Mouse (Mus musculus): ENCODE measurements around the gene Numbl. TPM values are rescaled to one million over a fixed set of nuclear protein-coding genes. Genes with fewer than 3 reads are reported as not detected.
A peak's percentile ranks its signal among the peaks of the same experiment; 100 is the strongest.

Gene Numbl
- 12.6 and 13.0 TPM in 2 replicates for polyA plus RNA-seq (2015; fragmentation: Nextera tagmentation; extraction: Ambion mirVana)

GRCm38 (mm10) chr7:27258205-27258899 is at the start of gene Numbl:
Gene Numbl (plus strand): TSS chr7:27258433.
- H3K4me2 ChIP-seq (ENCODE audit: low read length): peak within 1 kb of the TSS; percentile 90
- no peak for TF ChIP-seq CTCF (IDR thresholded peaks at IDR 0.05; ENCODE audit: low read depth)
- H3K4me1 ChIP-seq (replicated peaks; ENCODE audit: insufficient read depth, low read length): peaks cover 9% of the 10 kb centered on the region; the same call in 1 of the 2 replicates
- 0 out of 2 replicates have a peak, but pooled peaks cover 11% of the 10 kb centered on the region for H3K36me3 ChIP-seq (ENCODE audit: insufficient read depth, low read length)
- peak within 1 kb of the TSS; percentile 87 for H3K4me3 ChIP-seq (replicated peaks; ENCODE audit: low read depth, low read length)
- no peaks in the 10 kb centered on the region for H3K27me3 ChIP-seq (ENCODE audit: insufficient read depth, low read length)
- 1% methylated on average over 43 of the region's 47 CpGs for WGBS
- H3K9ac ChIP-seq (ENCODE audit: low read depth, low read length): peak within 1 kb of the TSS; percentile 88
- H3K27ac ChIP-seq: peak within 1 kb of the TSS; percentile 72
- ATAC-seq (replicated peaks; ENCODE audit: low FRiP score, low read depth) (peak; percentile 85), DNase-seq (ENCODE audit: low spot score) (peak; percentile 94)
- no peaks in the 10 kb centered on the region for H3K9me3 ChIP-seq (replicated peaks; ENCODE audit: low read length)

GRCm38 (mm10) chr7:27212626-27213025 is 45.6 kb upstream of the Numbl start:
- Histone ChIP-seq H3K36me3 (ENCODE audit: insufficient read depth, low read length) (peaks cover 60% of the 10 kb centered on the region), H3K4me2 (ENCODE audit: low read length) (no peak overlapping the region), H3K4me3 (replicated peaks; ENCODE audit: low read depth, low read length) (no peak overlapping the region), H3K4me1 (replicated peaks; ENCODE audit: insufficient read depth, low read length) (no peaks in the 10 kb centered on the region), H3K27ac (no peak overlapping the region), H3K9me3 (replicated peaks; ENCODE audit: low read length) (no peaks in the 10 kb centered on the region), H3K9ac (ENCODE audit: low read depth, low read length) (no peak overlapping the region), H3K27me3 (ENCODE audit: insufficient read depth, low read length) (no peaks in the 10 kb centered on the region)
- WGBS: 82% methylated on average over 2 of the region's 2 CpGs
- ATAC-seq (replicated peaks; ENCODE audit: low FRiP score, low read depth) (no peak), DNase-seq (ENCODE audit: low spot score) (no peak)
- TF ChIP-seq CTCF (IDR thresholded peaks at IDR 0.05; ENCODE audit: low read depth): no peak

GRCm38 (mm10) chr7:27218586-27218985 is 39.6 kb upstream of the Numbl start:
- Histone ChIP-seq H3K9ac (ENCODE audit: low read depth, low read length) (no peak overlapping the region), H3K36me3 (ENCODE audit: insufficient read depth, low read length) (peaks cover 24% of the 10 kb centered on the region; the same call in 1 of the 2 replicates), H3K4me2 (ENCODE audit: low read length) (no peak overlapping the region), H3K4me1 (replicated peaks; ENCODE audit: insufficient read depth, low read length) (0 out of 2 replicates have a peak, but pooled peaks cover 1% of the 10 kb centered on the region), H3K9me3 (replicated peaks; ENCODE audit: low read length) (no peaks in the 10 kb centered on the region), H3K27me3 (ENCODE audit: insufficient read depth, low read length) (no peaks in the 10 kb centered on the region), H3K4me3 (replicated peaks; ENCODE audit: low read depth, low read length) (no peak overlapping the region), H3K27ac (no peak overlapping the region)
- DNase-seq (ENCODE audit: low spot score) (no peak), ATAC-seq (replicated peaks; ENCODE audit: low FRiP score, low read depth) (no peak)
- 71% methylated on average over 7 of the region's 7 CpGs for WGBS
- no peak for TF ChIP-seq CTCF (IDR thresholded peaks at IDR 0.05; ENCODE audit: low read depth)

GRCm38 (mm10) chr7:27219937-27220336 is 38.3 kb upstream of the Numbl start:
- no peak overlapping the region for H3K9ac ChIP-seq (ENCODE audit: low read depth, low read length)
- H3K4me1 ChIP-seq (replicated peaks; ENCODE audit: insufficient read depth, low read length): peaks cover 4% of the 10 kb centered on the region; the same call in 1 of the 2 replicates
- no peak overlapping the region for H3K4me2 ChIP-seq (ENCODE audit: low read length)
- DNase-seq (ENCODE audit: low spot score) (no peak), ATAC-seq (replicated peaks; ENCODE audit: low FRiP score, low read depth) (no peak)
- H3K27ac ChIP-seq: no peak overlapping the region
- H3K4me3 ChIP-seq (replicated peaks; ENCODE audit: low read depth, low read length): no peak overlapping the region
- H3K9me3 ChIP-seq (replicated peaks; ENCODE audit: low read length): no peaks in the 10 kb centered on the region
- WGBS: 62% methylated on average over 11 of the region's 11 CpGs
- H3K36me3 ChIP-seq (ENCODE audit: insufficient read depth, low read length): peaks cover 14% of the 10 kb centered on the region; the same call in 1 of the 2 replicates
- H3K27me3 ChIP-seq (ENCODE audit: insufficient read depth, low read length): no peaks in the 10 kb centered on the region
- TF ChIP-seq CTCF (IDR thresholded peaks at IDR 0.05; ENCODE audit: low read depth): no peak

GRCm38 (mm10) chr7:27221939-27222338 is 36.3 kb upstream of the Numbl start:
- H3K9ac ChIP-seq (ENCODE audit: low read depth, low read length): no peak overlapping the region
- H3K36me3 ChIP-seq (ENCODE audit: insufficient read depth, low read length): peaks cover 4% of the 10 kb centered on the region; the same call in 1 of the 2 replicates
- H3K4me1 ChIP-seq (replicated peaks; ENCODE audit: insufficient read depth, low read length): peaks cover 15% of the 10 kb centered on the region
- H3K4me3 ChIP-seq (replicated peaks; ENCODE audit: low read depth, low read length): no peak overlapping the region
- H3K9me3 ChIP-seq (replicated peaks; ENCODE audit: low read length): no peaks in the 10 kb centered on the region
- TF ChIP-seq CTCF (IDR thresholded peaks at IDR 0.05; ENCODE audit: low read depth): no peak
- ATAC-seq (replicated peaks; ENCODE audit: low FRiP score, low read depth) (no peak), DNase-seq (ENCODE audit: low spot score) (no peak)
- no peak overlapping the region for H3K27ac ChIP-seq
- H3K4me2 ChIP-seq (ENCODE audit: low read length): no peak overlapping the region
- 54% methylated on average over 6 of the region's 6 CpGs for WGBS
- H3K27me3 ChIP-seq (ENCODE audit: insufficient read depth, low read length): no peaks in the 10 kb centered on the region

GRCm38 (mm10) chr7:27222538-27222937 is 35.7 kb upstream of the Numbl start:
- no peak for TF ChIP-seq CTCF (IDR thresholded peaks at IDR 0.05; ENCODE audit: low read depth)
- DNase-seq (ENCODE audit: low spot score) (no peak), ATAC-seq (replicated peaks; ENCODE audit: low FRiP score, low read depth) (no peak)
- no peaks in the 10 kb centered on the region for H3K36me3 ChIP-seq (ENCODE audit: insufficient read depth, low read length)
- H3K4me3 ChIP-seq (replicated peaks; ENCODE audit: low read depth, low read length): no peak overlapping the region
- no peak overlapping the region for H3K4me2 ChIP-seq (ENCODE audit: low read length)
- H3K4me1 ChIP-seq (replicated peaks; ENCODE audit: insufficient read depth, low read length): peaks cover 21% of the 10 kb centered on the region
- H3K9me3 ChIP-seq (replicated peaks; ENCODE audit: low read length): no peaks in the 10 kb centered on the region
- no peak overlapping the region for H3K9ac ChIP-seq (ENCODE audit: low read depth, low read length)
- H3K27ac ChIP-seq: no peak overlapping the region
- WGBS: 54% methylated on average over 1 of the region's 1 CpGs
- no peaks in the 10 kb centered on the region for H3K27me3 ChIP-seq (ENCODE audit: insufficient read depth, low read length)

All from kidney, postnatal 0 days (tissue).